Mouse (Mus musculus) bone marrow, adult 2 months (tissue): Measurements from ENCODE around the gene Engase.

ENCODE experiments used
- CTCF ChIP-seq: fragments of 200-500 bp; IDR thresholded peaks from 2 replicates; pipeline ENCODE4 v1.5.1; 2011; ENCODE audit warnings: low read length, control low read depth; ENCODE audit not compliant: control insufficient read depth, insufficient read depth
- POLR2A ChIP-seq: fragments of 200-500 bp; IDR thresholded peaks from 2 replicates; pipeline ENCODE4 v1.6.1; 2011; ENCODE audit warnings: low read depth, mild to moderate bottlenecking, control low read depth, low read length, borderline replicate concordance; ENCODE audit not compliant: control insufficient read depth

DNA sequence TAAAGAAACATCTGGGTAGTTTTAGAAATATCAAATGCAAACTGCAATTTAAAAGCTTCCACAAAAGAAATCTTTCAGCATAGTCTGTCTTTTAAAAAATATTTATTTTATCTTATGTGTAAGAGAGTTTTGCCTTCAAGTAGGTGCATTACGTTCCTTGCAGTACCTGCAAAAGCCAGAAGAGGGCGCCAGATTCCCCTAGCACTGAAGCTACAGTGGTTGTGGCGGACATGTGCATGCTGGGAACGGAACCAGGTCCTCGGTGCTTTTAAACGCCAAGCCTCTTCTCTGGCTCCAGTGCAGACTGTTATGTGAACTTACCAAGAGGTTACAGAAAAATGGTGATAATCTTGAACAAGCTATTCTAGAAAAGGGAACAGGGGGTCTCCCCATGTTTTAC lies 16.3 kb upstream of the Engase start:
- no peak for TF ChIP-seq POLR2A
- peak; percentile 69 for TF ChIP-seq CTCF
